Mouse (Mus musculus): ENCODE data around the gene Drg1. TPM values are rescaled to one million over a fixed set of nuclear protein-coding genes. Genes with fewer than 3 reads are reported as not detected.
"Not testable (repeated sequence)": the region's sequence is repeated elsewhere in the genome, so short reads cannot be mapped to it uniquely, and the experiment has no call there.

Drg1 gene
- polyA plus RNA-seq, 1 experiment from 2014 or later: 321 TPM

DNA sequence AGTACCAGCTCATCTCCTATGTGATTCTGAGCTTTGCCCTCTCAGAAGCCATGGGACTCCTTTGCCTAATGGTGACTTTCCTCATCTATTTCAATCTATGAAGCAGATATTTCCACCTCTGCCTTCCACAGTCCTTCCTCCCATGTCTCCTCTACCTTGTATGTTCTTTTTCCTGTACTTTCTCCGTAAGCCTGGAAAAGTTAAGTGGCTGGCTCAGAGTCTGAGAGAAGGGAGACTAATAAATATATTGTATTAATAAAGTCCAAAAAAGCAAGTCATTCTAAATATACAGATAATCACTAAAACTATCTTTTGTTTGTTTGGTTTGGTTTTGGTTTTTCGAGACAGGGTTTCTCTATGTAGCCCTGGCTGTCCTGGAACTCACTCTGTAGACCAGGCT, 103.1 kb downstream of the Drg1 start:
- ATAC-seq (ENCODE audit: low FRiP score); H3K4me3 ChIP-seq (ENCODE audit: low read depth, low read length); H3K27me3 ChIP-seq (ENCODE audit: control insufficient read depth, insufficient read depth, low read length); H3K4me1 ChIP-seq (replicated peaks; ENCODE audit: control insufficient read depth, insufficient read depth, low read length); H3K9ac ChIP-seq (ENCODE audit: low read depth, low read length); H3K36me3 ChIP-seq (ENCODE audit: control insufficient read depth, insufficient read depth, low read length); DNase-seq (ENCODE audit: low spot score); H3K4me2 ChIP-seq (replicated peaks; ENCODE audit: low read depth, low read length); H3K27ac ChIP-seq (ENCODE audit: low read depth, low read length); H3K9me3 ChIP-seq (ENCODE audit: control insufficient read depth, low read length): not testable (repeated sequence)
- 92% methylated on average over 2 of the region's 2 CpGs for WGBS

DNA sequence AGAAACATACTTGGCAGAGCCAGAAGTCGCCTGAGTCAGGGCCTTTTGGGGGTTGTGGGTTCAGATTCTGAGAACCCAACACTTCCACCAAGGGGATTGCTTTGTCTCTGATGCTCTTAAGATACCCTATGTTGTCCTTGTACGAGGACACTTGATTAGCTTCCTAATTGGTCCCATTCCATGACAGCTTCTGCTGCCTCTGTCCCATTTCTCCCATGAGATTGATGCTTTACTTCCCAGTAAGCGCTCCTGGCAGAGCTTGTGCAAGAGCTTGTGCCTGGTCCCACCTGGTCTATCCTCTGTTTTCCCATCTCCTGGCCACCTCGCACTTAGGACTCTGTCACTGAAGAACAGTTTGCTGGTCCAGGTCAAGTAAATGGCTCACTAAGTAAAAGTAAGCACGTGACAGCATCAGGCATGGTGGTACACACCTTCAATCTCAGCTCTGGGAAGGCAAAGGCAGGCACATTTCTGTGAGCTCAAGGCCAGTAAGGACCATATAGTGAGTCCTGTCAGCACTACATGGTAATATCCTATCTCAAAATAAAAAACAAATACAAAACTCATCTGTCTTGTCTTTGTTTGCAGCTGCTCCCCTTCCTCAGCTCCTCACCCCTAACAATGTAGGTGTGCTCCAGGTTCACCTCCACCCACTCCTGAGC, 103.8 kb downstream of the Drg1 start:
- H3K4me2 ChIP-seq (replicated peaks; ENCODE audit: low read depth, low read length); H3K4me3 ChIP-seq (ENCODE audit: low read depth, low read length): not testable (repeated sequence)

GRCm38 (mm10) chr11:3161370-3161769, 104.8 kb downstream of the Drg1 start:
- H3K9me3 ChIP-seq (ENCODE audit: control insufficient read depth, low read length); H3K4me2 ChIP-seq (replicated peaks; ENCODE audit: low read depth, low read length); H3K4me1 ChIP-seq (replicated peaks; ENCODE audit: control insufficient read depth, insufficient read depth, low read length); H3K27me3 ChIP-seq (ENCODE audit: control insufficient read depth, insufficient read depth, low read length); DNase-seq (ENCODE audit: low spot score); H3K27ac ChIP-seq (ENCODE audit: low read depth, low read length); ATAC-seq (ENCODE audit: low FRiP score); H3K36me3 ChIP-seq (ENCODE audit: control insufficient read depth, insufficient read depth, low read length); H3K9ac ChIP-seq (ENCODE audit: low read depth, low read length); H3K4me3 ChIP-seq (ENCODE audit: low read depth, low read length): not testable (repeated sequence)
- 67% methylated on average over 1 of the region's 2 CpGs for WGBS

More for the DNA sequence above, 103.8 kb downstream of the Drg1 start:
- H3K9me3 ChIP-seq (ENCODE audit: control insufficient read depth, low read length); H3K27ac ChIP-seq (ENCODE audit: low read depth, low read length); H3K36me3 ChIP-seq (ENCODE audit: control insufficient read depth, insufficient read depth, low read length); DNase-seq (ENCODE audit: low spot score); H3K9ac ChIP-seq (ENCODE audit: low read depth, low read length); H3K4me1 ChIP-seq (replicated peaks; ENCODE audit: control insufficient read depth, insufficient read depth, low read length); H3K27me3 ChIP-seq (ENCODE audit: control insufficient read depth, insufficient read depth, low read length): not testable (repeated sequence)
- peak; percentile 39 for ATAC-seq (ENCODE audit: low FRiP score)
- WGBS: 62% methylated on average over 5 of the region's 5 CpGs

- not testable (repeated sequence) for ATAC-seq (ENCODE audit: low FRiP score); H3K4me3 ChIP-seq (ENCODE audit: low read depth, low read length); H3K9ac ChIP-seq (ENCODE audit: low read depth, low read length); H3K36me3 ChIP-seq (ENCODE audit: control insufficient read depth, insufficient read depth, low read length); H3K27ac ChIP-seq (ENCODE audit: low read depth, low read length); H3K4me1 ChIP-seq (replicated peaks; ENCODE audit: control insufficient read depth, insufficient read depth, low read length); H3K27me3 ChIP-seq (ENCODE audit: control insufficient read depth, insufficient read depth, low read length); DNase-seq (ENCODE audit: low spot score); H3K4me2 ChIP-seq (replicated peaks; ENCODE audit: low read depth, low read length)
- H3K9me3 ChIP-seq (ENCODE audit: control insufficient read depth, low read length): peaks cover 10% of the 10 kb centered on the region; the same call in 1 of the 2 replicates
- 94% methylated on average over 4 of the region's 4 CpGs for WGBS
Observed at GRCm38 (mm10) chr11:3158800-3159199, 107.4 kb downstream of the Drg1 start.

GRCm38 (mm10) chr11:3157996-3158395, 108.2 kb downstream of the Drg1 start:
- peaks cover 14% of the 10 kb centered on the region; the same call in 1 of the 2 replicates for H3K9me3 ChIP-seq (ENCODE audit: control insufficient read depth, low read length)
- not testable (repeated sequence) for DNase-seq (ENCODE audit: low spot score); H3K4me1 ChIP-seq (replicated peaks; ENCODE audit: control insufficient read depth, insufficient read depth, low read length); H3K4me3 ChIP-seq (ENCODE audit: low read depth, low read length); H3K36me3 ChIP-seq (ENCODE audit: control insufficient read depth, insufficient read depth, low read length); H3K27ac ChIP-seq (ENCODE audit: low read depth, low read length); H3K9ac ChIP-seq (ENCODE audit: low read depth, low read length); H3K27me3 ChIP-seq (ENCODE audit: control insufficient read depth, insufficient read depth, low read length); H3K4me2 ChIP-seq (replicated peaks; ENCODE audit: low read depth, low read length); ATAC-seq (ENCODE audit: low FRiP score)
- WGBS: 95% methylated on average over 6 of the region's 6 CpGs

GRCm38 (mm10) chr11:3156991-3157390, 109.2 kb downstream of the Drg1 start:
- not testable (repeated sequence) for H3K27ac ChIP-seq (ENCODE audit: low read depth, low read length); H3K4me2 ChIP-seq (replicated peaks; ENCODE audit: low read depth, low read length); H3K36me3 ChIP-seq (ENCODE audit: control insufficient read depth, insufficient read depth, low read length); H3K4me1 ChIP-seq (replicated peaks; ENCODE audit: control insufficient read depth, insufficient read depth, low read length); H3K27me3 ChIP-seq (ENCODE audit: control insufficient read depth, insufficient read depth, low read length); H3K4me3 ChIP-seq (ENCODE audit: low read depth, low read length); H3K9ac ChIP-seq (ENCODE audit: low read depth, low read length); DNase-seq (ENCODE audit: low spot score)
- WGBS: 90% methylated on average over 1 of the region's 3 CpGs
- peaks cover 10% of the 10 kb centered on the region; the same call in 1 of the 2 replicates for H3K9me3 ChIP-seq (ENCODE audit: control insufficient read depth, low read length)
- ATAC-seq (ENCODE audit: low FRiP score): 0 out of 2 replicates have a peak, but pooled peaks have one; percentile 6

GRCm38 (mm10) chr11:3153666-3154397, 112.4 kb downstream of the Drg1 start:
- H3K4me3 ChIP-seq (ENCODE audit: low read depth, low read length); H3K4me1 ChIP-seq (replicated peaks; ENCODE audit: control insufficient read depth, insufficient read depth, low read length); H3K36me3 ChIP-seq (ENCODE audit: control insufficient read depth, insufficient read depth, low read length); H3K27ac ChIP-seq (ENCODE audit: low read depth, low read length); H3K4me2 ChIP-seq (replicated peaks; ENCODE audit: low read depth, low read length); H3K9ac ChIP-seq (ENCODE audit: low read depth, low read length); H3K27me3 ChIP-seq (ENCODE audit: control insufficient read depth, insufficient read depth, low read length): not testable (repeated sequence)
- H3K9me3 ChIP-seq (ENCODE audit: control insufficient read depth, low read length): peaks cover 14% of the 10 kb centered on the region; the same call in 1 of the 2 replicates
- ATAC-seq (ENCODE audit: low FRiP score) (peak; percentile 41), DNase-seq (ENCODE audit: low spot score) (peak; percentile 18)
- 84% methylated on average over 1 of the region's 1 CpGs for WGBS

DNA sequence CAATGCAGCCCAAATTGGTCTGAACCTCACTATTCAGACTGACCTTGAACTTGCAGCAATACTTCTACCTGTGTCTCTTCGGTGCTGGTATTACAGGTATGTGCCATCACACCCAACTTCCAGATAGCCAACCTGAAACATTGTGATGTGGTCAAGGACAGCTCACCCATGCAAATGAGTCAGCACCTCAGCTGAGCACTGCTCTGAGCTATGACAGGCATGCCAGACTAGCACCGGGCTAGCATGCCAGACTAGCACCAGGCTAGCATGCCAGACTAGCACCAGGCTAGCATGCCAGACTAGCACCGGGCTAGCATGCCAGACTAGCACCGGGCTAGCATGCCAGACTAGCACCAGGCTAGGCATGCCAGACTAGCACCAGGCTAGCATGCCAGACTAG, 114.9 kb downstream of the Drg1 start:
- peaks cover 14% of the 10 kb centered on the region; the same call in 1 of the 2 replicates for H3K9me3 ChIP-seq (ENCODE audit: control insufficient read depth, low read length)
- not testable (repeated sequence) for DNase-seq (ENCODE audit: low spot score); H3K27ac ChIP-seq (ENCODE audit: low read depth, low read length); H3K4me3 ChIP-seq (ENCODE audit: low read depth, low read length); H3K4me1 ChIP-seq (replicated peaks; ENCODE audit: control insufficient read depth, insufficient read depth, low read length); H3K27me3 ChIP-seq (ENCODE audit: control insufficient read depth, insufficient read depth, low read length); H3K9ac ChIP-seq (ENCODE audit: low read depth, low read length); H3K4me2 ChIP-seq (replicated peaks; ENCODE audit: low read depth, low read length); H3K36me3 ChIP-seq (ENCODE audit: control insufficient read depth, insufficient read depth, low read length)
- 94% methylated on average over 4 of the region's 4 CpGs for WGBS
- peak; percentile 39; the same call in 1 of the 2 replicates for ATAC-seq (ENCODE audit: low FRiP score)

DNA sequence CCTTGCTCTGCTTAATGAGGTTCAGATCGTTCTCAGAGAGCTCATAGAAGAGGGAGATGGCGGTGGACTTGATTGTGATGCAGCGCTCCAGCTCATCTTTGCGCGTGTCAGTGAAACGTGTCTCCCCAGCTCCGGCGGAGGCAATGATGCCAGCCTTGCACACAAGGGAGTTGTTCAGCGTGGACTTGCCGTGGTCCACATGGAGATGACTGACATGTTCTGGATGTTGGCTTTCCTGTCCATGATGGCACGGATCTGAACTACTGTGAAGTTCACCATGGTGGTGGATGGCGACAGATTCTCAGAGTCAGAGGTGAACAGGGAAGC, 115.6 kb downstream of the Drg1 start:
- H3K4me3 ChIP-seq (ENCODE audit: low read depth, low read length); H3K27ac ChIP-seq (ENCODE audit: low read depth, low read length); DNase-seq (ENCODE audit: low spot score); ATAC-seq (ENCODE audit: low FRiP score); H3K36me3 ChIP-seq (ENCODE audit: control insufficient read depth, insufficient read depth, low read length); H3K4me1 ChIP-seq (replicated peaks; ENCODE audit: control insufficient read depth, insufficient read depth, low read length); H3K9ac ChIP-seq (ENCODE audit: low read depth, low read length); H3K4me2 ChIP-seq (replicated peaks; ENCODE audit: low read depth, low read length); H3K27me3 ChIP-seq (ENCODE audit: control insufficient read depth, insufficient read depth, low read length): not testable (repeated sequence)
- 98% methylated on average over 12 of the region's 12 CpGs for WGBS
- peaks cover 14% of the 10 kb centered on the region; the same call in 1 of the 2 replicates for H3K9me3 ChIP-seq (ENCODE audit: control insufficient read depth, low read length)

All from hindbrain, embryonic 11.5 days (tissue).